Mouse (Mus musculus) forebrain, embryonic 14.5 days (tissue): Measurements from ENCODE around the gene Eif1ad. TPM values are rescaled to one million over a fixed set of nuclear protein-coding genes. Genes with fewer than 3 reads are reported as not detected.
"Not testable (repeated sequence)": the region's sequence is repeated elsewhere in the genome, so short reads cannot be mapped to it uniquely, and the experiment has no call there.

Experiments
- ATAC-seq: fragments of 200-750 bp; cut with Nextera tagmentation; 2 replicates; pipeline ENCODE4 v1.8.0; 2017; ENCODE audit warnings: mild to moderate bottlenecking, moderate library complexity
- DNase-seq: peaks from one replicate; pipeline ENCODE4 v3.0.0-alpha.2; 2015; ENCODE audit warnings: low spot score
- H3K27ac ChIP-seq: fragments of 300-500 bp; sonication (generic); 2 replicates; pipeline ENCODE4 v1.5.1; 2014; ENCODE audit warnings: low read depth, mild to moderate bottlenecking, control low read depth, low read length, moderate library complexity
- H3K27me3 ChIP-seq: fragments of 300-500 bp; sonication (generic); replicated peaks from 2 replicates; pipeline ENCODE4 v1.6.1; 2014; ENCODE audit warnings: low read length, control low read depth, mixed read lengths; ENCODE audit not compliant: control insufficient read depth, insufficient read depth
- H3K36me3 ChIP-seq: fragments of 300-500 bp; sonication (generic); 2 replicates; pipeline ENCODE4 v1.6.1; 2014; ENCODE audit warnings: low read length, control low read depth; ENCODE audit not compliant: control insufficient read depth, insufficient read depth
- H3K4me1 ChIP-seq: fragments of 300-500 bp; sonication (generic); 2 replicates; pipeline ENCODE4 v1.6.1; 2014; ENCODE audit warnings: antibody characterized with exemption, low read length, control low read depth; ENCODE audit not compliant: control insufficient read depth, insufficient read depth
- H3K4me2 ChIP-seq: fragments of 300-500 bp; sonication (generic); 2 replicates; pipeline ENCODE4 v1.6.1; 2014; ENCODE audit warnings: mild to moderate bottlenecking, control low read depth, low read length
- H3K4me3 ChIP-seq: fragments of 300-500 bp; sonication (generic); 2 replicates; pipeline ENCODE4 v1.5.1; 2014; ENCODE audit warnings: low read depth, low read length, control low read depth
- H3K9ac ChIP-seq: fragments of 300-500 bp; sonication (generic); 2 replicates; pipeline ENCODE4 v1.6.1; 2014; ENCODE audit warnings: mild to moderate bottlenecking, low read length, control low read depth, moderate library complexity
- H3K9me3 ChIP-seq: fragments of 300-500 bp; sonication (generic); replicated peaks from 2 replicates; pipeline ENCODE4 v1.6.1; 2016; ENCODE audit warnings: low read length, control low read depth, mixed read lengths; ENCODE audit not compliant: control insufficient read depth
- WGBS: fragments of 180-500 bp; shearing (Covaris S2); extraction: QIAGEN DNeasy Blood & Tissue Kit; methylation state at CpG from one replicate; pipeline ENCODE4 v1.1.7; 2014; 5-methylcytosine and 5-hydroxymethylcytosine counted together
- polyA plus RNA-seq: library from polyadenylated mRNA; unstranded; fragments of >200 nt; fragmentation: Nextera tagmentation; extraction: Ambion mirVana; gene quantifications from 2 replicates; pipeline ENCODE4 v1.2.1, GENCODE M21; 2014

The Eif1ad gene
- polyA plus RNA-seq, 1 experiment from 2014 or later: 33.0 TPM

DNA sequence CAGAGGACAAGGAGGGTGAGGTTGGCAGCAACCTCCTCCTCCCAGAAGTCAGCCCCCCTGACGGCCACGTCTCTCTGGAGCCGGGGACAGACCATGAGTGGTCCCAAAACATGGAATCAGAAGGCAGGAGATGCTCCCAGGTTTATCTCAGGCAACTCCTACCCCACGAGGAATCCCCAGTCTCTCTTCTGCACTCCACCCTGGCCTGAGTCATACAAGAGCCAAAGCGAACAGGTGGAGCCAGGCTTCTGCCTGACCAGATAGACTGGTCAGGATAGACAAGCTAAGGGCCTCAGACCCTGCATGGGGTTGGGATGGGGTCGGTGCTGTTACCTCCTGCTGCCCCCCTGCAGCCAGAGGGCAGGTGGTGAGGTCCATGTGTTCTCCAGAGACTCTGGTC, 18.5 kb upstream of the Eif1ad start:
- no peak overlapping the region for H3K27ac ChIP-seq
- peaks cover 4% of the 10 kb centered on the region; the same call in 1 of the 2 replicates for H3K4me1 ChIP-seq
- H3K9ac ChIP-seq: no peak overlapping the region
- no peaks in the 10 kb centered on the region for H3K27me3 ChIP-seq
- H3K9me3 ChIP-seq: no peaks in the 10 kb centered on the region
- DNase-seq (no peak), ATAC-seq (no peak)
- no peaks in the 10 kb centered on the region for H3K36me3 ChIP-seq
- H3K4me3 ChIP-seq: no peak overlapping the region
- no peak overlapping the region for H3K4me2 ChIP-seq
- WGBS: 88% methylated on average over 6 of the region's 6 CpGs

DNA sequence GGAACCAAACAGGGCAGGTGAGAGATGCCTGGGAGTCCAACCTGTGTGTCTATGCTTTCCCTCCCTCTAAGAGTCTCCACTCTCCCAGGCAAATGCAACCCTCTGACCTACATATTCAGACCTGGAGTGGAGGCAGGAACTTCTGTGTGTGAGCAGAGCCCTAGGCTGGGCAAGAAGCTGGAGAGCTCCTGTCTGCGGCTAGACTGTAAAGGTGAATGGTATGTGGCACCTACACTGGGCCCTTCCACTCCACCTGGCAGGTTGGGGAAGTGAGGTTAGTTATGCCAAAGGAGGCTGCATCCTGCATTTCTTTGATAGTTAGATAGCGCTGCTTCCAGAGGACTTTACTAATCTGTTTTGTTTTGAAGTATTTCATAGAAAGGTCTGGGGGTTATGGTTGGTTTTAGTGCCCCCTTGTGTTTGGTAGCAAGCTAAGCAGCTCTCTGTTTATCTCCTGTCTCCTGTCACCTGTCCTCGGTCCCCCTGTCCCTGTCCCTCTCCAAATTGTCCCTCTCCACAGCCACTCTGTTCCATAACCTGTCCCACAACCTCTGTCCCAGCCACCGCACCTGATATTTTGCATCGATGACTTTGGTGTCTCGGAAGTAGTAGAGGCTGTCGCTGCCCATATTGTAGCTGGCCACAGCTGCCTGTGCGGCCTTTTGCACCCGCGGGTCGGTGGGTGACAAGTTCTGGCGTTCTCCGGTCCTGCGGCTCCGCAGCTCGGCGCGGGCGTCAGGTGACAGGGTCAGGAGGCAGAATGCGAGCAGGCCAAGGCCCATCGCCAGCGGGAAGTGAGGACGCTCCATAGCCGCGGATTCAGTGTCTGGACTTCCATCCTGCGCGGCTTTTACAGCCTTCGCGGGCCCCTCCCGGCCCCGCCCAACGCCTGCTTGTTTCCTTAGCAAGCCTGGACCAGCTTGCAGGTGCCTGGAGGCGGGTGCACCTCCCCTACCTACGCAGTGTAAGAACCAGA, 17.7 kb upstream of the Eif1ad start:
- Histone ChIP-seq H3K9ac (peak overlapping the region; percentile 68), H3K4me1 (peaks cover 4% of the 10 kb centered on the region; the same call in 1 of the 2 replicates), H3K27me3 (no peaks in the 10 kb centered on the region), H3K36me3 (no peaks in the 10 kb centered on the region), H3K4me3 (peak overlapping the region; percentile 27), H3K4me2 (peak overlapping the region; percentile 65), H3K9me3 (no peaks in the 10 kb centered on the region), H3K27ac (no peak overlapping the region)
- WGBS: 5% methylated on average over 34 of the region's 34 CpGs
- 0 out of 2 replicates have a peak, but pooled peaks have one; percentile 29 for ATAC-seq
- DNase-seq: peak; percentile 64

DNA sequence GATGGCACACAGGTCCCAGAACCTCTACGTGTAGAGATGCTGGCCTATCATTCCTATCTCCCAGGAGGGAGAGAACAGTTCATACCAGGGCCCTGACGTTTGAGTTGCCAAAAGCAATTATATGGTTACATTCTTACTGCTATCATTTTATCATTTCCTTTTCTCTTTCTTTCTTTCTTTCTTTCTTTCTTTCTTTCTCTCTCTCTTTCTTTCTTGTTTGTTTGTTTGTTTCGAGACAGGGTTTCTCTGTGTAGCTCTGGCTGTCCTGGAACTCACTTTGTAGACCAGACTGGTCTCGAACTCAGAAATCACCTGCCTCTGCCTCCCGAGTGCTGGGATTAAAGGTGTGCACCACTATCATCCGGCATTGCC, 17.1 kb upstream of the Eif1ad start, which contains the start of gene Cst6:
Gene Cst6 (minus strand): TSS at position 73 of the 372 bp plus-strand sequence.
- H3K9ac ChIP-seq: peak within 1 kb of the TSS; percentile 68
- not testable (repeated sequence) for DNase-seq, ATAC-seq, H3K9me3 ChIP-seq, H3K27ac ChIP-seq, H3K27me3 ChIP-seq, H3K36me3 ChIP-seq, H3K4me1 ChIP-seq
- peak within 1 kb of the TSS; percentile 65 for H3K4me2 ChIP-seq
- WGBS: 64% methylated on average over 6 of the region's 6 CpGs
- H3K4me3 ChIP-seq: peak within 1 kb of the TSS; percentile 27

GRCm38 (mm10) chr19:5353609-5354008, 12.9 kb upstream of the Eif1ad start:
- WGBS: 69% methylated on average over 2 of the region's 2 CpGs

DNA sequence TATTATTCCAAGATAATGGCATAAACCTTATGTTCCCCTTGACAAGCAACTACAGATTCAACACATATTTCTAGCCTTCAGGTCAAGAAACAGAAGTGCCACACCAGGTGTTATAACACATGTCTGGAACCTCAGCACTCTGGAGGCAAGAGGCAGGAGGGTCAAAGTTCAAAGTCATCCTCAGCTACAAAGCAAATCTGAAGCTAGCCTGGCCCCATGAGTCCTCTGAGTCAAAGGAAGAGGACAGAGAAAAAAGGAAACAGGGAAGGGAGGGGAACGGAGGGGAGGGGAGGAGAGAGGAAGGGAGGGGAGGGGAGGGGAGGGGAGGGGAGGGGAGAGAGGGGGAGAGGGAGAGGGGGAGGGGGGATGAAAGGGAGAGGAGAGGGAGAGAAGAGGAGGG, 10.5 kb upstream of the Eif1ad start:
- no peak overlapping the region for H3K9ac ChIP-seq
- H3K4me1 ChIP-seq: no peaks in the 10 kb centered on the region
- H3K27ac ChIP-seq: no peak overlapping the region
- WGBS: no CpG with 5 or more reads among the region's 1 CpGs
- no peaks in the 10 kb centered on the region for H3K36me3 ChIP-seq
- no peak for DNase-seq
- no peaks in the 10 kb centered on the region for H3K9me3 ChIP-seq
- H3K4me2 ChIP-seq: no peak overlapping the region
- H3K27me3 ChIP-seq: no peaks in the 10 kb centered on the region
- H3K4me3 ChIP-seq: no peak overlapping the region
- ATAC-seq: no peak

More at GRCm38 (mm10) chr19:5353609-5354008, 12.9 kb upstream of the Eif1ad start:
- Histone ChIP-seq H3K4me2 (no peak overlapping the region), H3K9me3 (no peaks in the 10 kb centered on the region), H3K9ac (no peak overlapping the region), H3K4me3 (no peak overlapping the region), H3K4me1 (peaks cover 4% of the 10 kb centered on the region; the same call in 1 of the 2 replicates), H3K36me3 (no peaks in the 10 kb centered on the region), H3K27ac (no peak overlapping the region), H3K27me3 (no peaks in the 10 kb centered on the region)
- no peak for ATAC-seq
- no peak for DNase-seq

GRCm38 (mm10) chr19:5362186-5362585, 4.4 kb upstream of the Eif1ad start:
- no peak for DNase-seq
- Histone ChIP-seq H3K36me3 (peaks cover 17% of the 10 kb centered on the region), H3K9ac (no peak overlapping the region), H3K4me2 (no peak overlapping the region), H3K4me1 (peaks cover 5% of the 10 kb centered on the region), H3K9me3 (no peaks in the 10 kb centered on the region), H3K27ac (no peak overlapping the region), H3K27me3 (no peaks in the 10 kb centered on the region), H3K4me3 (no peak overlapping the region)
- no peak for ATAC-seq
- WGBS: 78% methylated on average over 2 of the region's 2 CpGs

- Histone ChIP-seq H3K27me3 (no peaks in the 10 kb centered on the region), H3K9ac (no peak overlapping the region), H3K27ac (no peak overlapping the region), H3K9me3 (no peaks in the 10 kb centered on the region), H3K4me3 (no peak overlapping the region), H3K4me1 (peaks cover 13% of the 10 kb centered on the region), H3K4me2 (no peak overlapping the region), H3K36me3 (peaks cover 27% of the 10 kb centered on the region)
- 92% methylated on average over 2 of the region's 2 CpGs for WGBS
- ATAC-seq (no peak), DNase-seq (no peak)
Measured at GRCm38 (mm10) chr19:5364124-5364523, 2.4 kb upstream of the Eif1ad start.

DNA sequence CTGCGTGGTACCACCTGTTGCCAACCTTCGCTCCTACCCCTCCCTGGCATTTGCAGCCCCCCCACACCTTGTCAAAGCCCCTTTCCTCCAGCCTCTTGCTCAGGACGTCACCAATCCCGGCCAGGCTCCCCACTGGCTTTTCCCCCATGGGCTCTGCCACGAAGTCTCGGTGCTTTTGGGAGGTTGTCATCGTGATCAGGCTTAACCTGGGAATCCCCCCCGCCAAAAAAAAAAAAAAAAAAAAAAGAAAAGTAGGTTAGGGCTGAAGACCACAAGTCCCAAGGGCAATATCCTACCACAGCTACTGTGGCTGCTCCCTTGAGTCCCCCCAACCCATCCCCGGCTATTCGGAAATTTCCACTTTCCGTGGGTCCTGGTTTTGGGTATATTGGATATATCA, 790 bp upstream of the Eif1ad start:
- ATAC-seq (no peak), DNase-seq (no peak)
- H3K27ac ChIP-seq: peak overlapping the region; percentile 92
- no peaks in the 10 kb centered on the region for H3K27me3 ChIP-seq
- H3K4me3 ChIP-seq: peak overlapping the region; percentile 97
- WGBS: 14% methylated on average over 11 of the region's 11 CpGs
- H3K4me2 ChIP-seq: peak overlapping the region; percentile 89
- H3K9me3 ChIP-seq: no peaks in the 10 kb centered on the region
- H3K36me3 ChIP-seq: peaks cover 43% of the 10 kb centered on the region
- H3K9ac ChIP-seq: peak overlapping the region; percentile 85
- H3K4me1 ChIP-seq: peaks cover 13% of the 10 kb centered on the region

DNA sequence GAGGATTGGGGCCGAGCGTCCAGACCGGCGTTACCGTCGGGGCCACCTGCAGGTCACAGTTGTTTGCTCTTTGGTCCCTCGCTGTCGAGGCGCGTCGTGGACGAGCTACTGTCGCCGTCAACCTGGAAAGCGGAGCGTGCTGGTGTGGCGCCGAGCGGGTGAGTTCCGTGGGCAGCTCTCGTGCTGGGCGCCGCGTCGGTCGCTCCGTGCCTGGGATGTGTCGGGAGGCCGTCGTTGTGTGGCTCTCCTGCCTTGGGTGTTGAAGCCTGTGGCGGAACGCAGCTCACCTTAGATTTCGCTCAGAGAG, 465 bp downstream of the Eif1ad start, which contains the start of gene Banf1:
Gene Banf1 (minus strand): TSS at position 116 of the 307 bp plus-strand sequence.
- DNase-seq: no peak
- Histone ChIP-seq H3K27ac (peak within 1 kb of the TSS; percentile 92), H3K36me3 (peaks cover 53% of the 10 kb centered on the region), H3K9ac (peak within 1 kb of the TSS; percentile 85), H3K4me1 (peaks cover 13% of the 10 kb centered on the region), H3K4me3 (peak within 1 kb of the TSS; percentile 97), H3K9me3 (no peaks in the 10 kb centered on the region), H3K27me3 (no peaks in the 10 kb centered on the region), H3K4me2 (peak within 1 kb of the TSS; percentile 89)
- ATAC-seq: peak; percentile 12; the same call in 1 of the 2 replicates
- 0% methylated on average over 33 of the region's 33 CpGs for WGBS
